20 mouse cellular contexts compared by ENCODE assay signal in genomic region chr9:86717119-86717518, GRCm38 (mm10). TPM values are rescaled to one million over a fixed set of nuclear protein-coding genes. Genes with fewer than 3 reads are reported as not detected.
"Had no signal": no experiment of that assay in that cellular context is flagged by ENCODE, and none has a peak within 500 bp of the region (broad histone marks: within the 10 kb centered on the region; RNA-seq: fewer than 3 reads in every experiment).

No protein-coding gene starts in this region.

- DNase-seq: kidney, adult 2 months; kidney, postnatal 10 days; kidney, postnatal 36 days; layer of hippocampus, postnatal 36 days; liver; lung, adult 18-20 months; lung, postnatal 14 days; thymus, adult 18-20 months; thymus, postnatal 36 days had no signal

- H3K27ac ChIP-seq: limb, embryonic 10.5 days; limb, embryonic 13.5 days; liver, embryonic 12.5 days; liver, embryonic 15.5 days; lung, embryonic 15.5 days; macrophage; midbrain, embryonic 12.5 days; midbrain, embryonic 15.5 days; neural tube, embryonic 12.5 days; neural tube, embryonic 15.5 days had no signal

- H3K4me3 ChIP-seq: limb, embryonic 10.5 days; limb, embryonic 13.5 days; liver, embryonic 12.5 days; liver, embryonic 15.5 days; lung, embryonic 15.5 days; midbrain, embryonic 12.5 days; midbrain, embryonic 15.5 days; neural tube, embryonic 12.5 days; neural tube, embryonic 15.5 days had no signal

RNA-seq across cellular contexts. Expression of gene Me1, which starts 21.4 kb away (rescaled TPM):
- total RNA-seq: megakaryocyte, adult 5-6 weeks had no signal

RNA-seq across cellular contexts. Expression of gene Prss35, which starts 26.3 kb away (rescaled TPM):
- total RNA-seq: megakaryocyte, adult 5-6 weeks had no signal
